Mouse (Mus musculus) intestine, postnatal 0 days (tissue): ENCODE data around the gene Fes. TPM values are rescaled to one million over a fixed set of nuclear protein-coding genes. Genes with fewer than 3 reads are reported as not detected.
"Not testable (repeated sequence)": the region's sequence is repeated elsewhere in the genome, so short reads cannot be mapped to it uniquely, and the experiment has no call there.

ENCODE experiments used
- ATAC-seq: fragments of 200-750 bp; cut with Nextera tagmentation; 2 replicates; pipeline ENCODE4 v1.8.0; 2017; ENCODE audit warnings: mild to moderate bottlenecking, moderate TSS enrichment, moderate library complexity
- H3K27ac ChIP-seq: fragments of 300-500 bp; sonication (generic); 2 replicates; pipeline ENCODE4 v1.5.1; 2014; ENCODE audit warnings: mild to moderate bottlenecking, low read depth, low read length, moderate library complexity
- H3K27me3 ChIP-seq: fragments of 300-500 bp; sonication (generic); replicated peaks from 2 replicates; pipeline ENCODE4 v1.6.1; 2014; ENCODE audit warnings: low read length, mixed read lengths; ENCODE audit not compliant: control insufficient read depth, insufficient read depth
- H3K36me3 ChIP-seq: fragments of 300-500 bp; sonication (generic); 2 replicates; pipeline ENCODE4 v1.6.1; 2014; ENCODE audit warnings: mild to moderate bottlenecking, moderate library complexity; ENCODE audit not compliant: control insufficient read depth, insufficient read depth
- H3K4me1 ChIP-seq: fragments of 300-500 bp; sonication (generic); replicated peaks from 2 replicates; pipeline ENCODE4 v1.6.1; 2014; ENCODE audit warnings: antibody characterized with exemption, low read length, mixed read lengths; ENCODE audit not compliant: control insufficient read depth, insufficient read depth
- H3K4me2 ChIP-seq: fragments of 300-500 bp; sonication (generic); replicated peaks from 2 replicates; pipeline ENCODE4 v1.6.1; 2014; ENCODE audit warnings: low read depth, mild to moderate bottlenecking, moderate library complexity
- H3K4me3 ChIP-seq: fragments of 300-500 bp; sonication (generic); 2 replicates; pipeline ENCODE4 v1.5.1; 2014; ENCODE audit warnings: low read depth, low read length
- H3K9ac ChIP-seq: fragments of 300-500 bp; sonication (generic); 2 replicates; pipeline ENCODE4 v1.6.1; 2014; ENCODE audit warnings: mild to moderate bottlenecking, low read depth, low read length
- H3K9me3 ChIP-seq: fragments of 300-500 bp; sonication (generic); 2 replicates; pipeline ENCODE4 v1.6.1; 2016; ENCODE audit warnings: mixed run types; ENCODE audit not compliant: control insufficient read depth
- CTCF ChIP-seq: sonication (generic); IDR thresholded peaks from 2 replicates; pipeline ENCODE4 v1.5.1; 2016; ENCODE audit warnings: low read depth, mild to moderate bottlenecking, control low read depth, antibody characterized with exemption, moderate library complexity
- WGBS: fragments of 180-500 bp; shearing (Covaris S2); extraction: QIAGEN DNeasy Blood & Tissue Kit; methylation state at CpG from one replicate; pipeline ENCODE4 v1.1.7; 2014; 5-methylcytosine and 5-hydroxymethylcytosine counted together
- polyA plus RNA-seq: library from polyadenylated mRNA; unstranded; fragments of >200 nt; fragmentation: Nextera tagmentation; extraction: Ambion mirVana; gene quantifications from 2 replicates; pipeline ENCODE4 v1.2.1, GENCODE M21; 2015

Gene Fes
- polyA plus RNA-seq, 1 experiment from 2014 or later, result 6.2 TPM

DNA sequence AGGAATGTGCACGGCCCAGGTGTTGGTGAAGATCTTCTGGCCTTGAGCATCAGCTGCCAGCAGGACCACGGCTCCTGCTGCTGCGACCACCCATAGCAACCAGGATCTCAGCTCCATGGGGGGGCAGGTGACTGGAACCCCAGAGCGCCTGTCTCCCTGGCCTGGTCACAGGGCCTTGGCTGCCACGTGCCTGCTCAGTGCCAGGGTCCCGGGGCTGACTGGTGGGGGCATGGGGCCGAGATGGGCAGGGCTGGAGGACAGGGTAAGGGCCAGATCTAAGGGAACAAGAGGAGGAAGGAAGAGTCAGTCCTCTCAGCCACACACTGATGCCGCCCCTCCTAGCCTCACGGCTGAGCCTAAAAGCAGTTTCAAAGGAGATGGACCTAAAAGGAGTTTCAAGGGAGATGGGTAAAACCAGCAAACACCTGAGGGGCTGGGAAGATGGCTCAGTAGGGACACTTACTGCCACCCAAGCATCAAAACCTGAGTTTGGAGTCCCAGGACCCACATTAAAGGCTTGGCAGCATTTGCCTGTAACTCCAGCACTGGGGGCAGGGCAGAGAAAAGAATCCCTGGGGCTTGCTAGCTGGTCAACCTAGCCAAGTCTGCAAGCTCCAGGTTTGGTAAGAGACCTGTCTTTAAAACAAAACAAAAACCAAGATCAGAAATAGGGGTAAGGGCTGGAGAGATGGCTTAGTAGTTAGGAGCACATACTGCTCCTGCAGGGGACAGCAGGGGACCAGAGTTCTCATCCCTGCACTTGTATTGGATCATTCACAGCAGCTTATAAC, 11.1 kb upstream of the Fes start:
- Histone ChIP-seq H3K36me3 (peaks cover 39% of the 10 kb centered on the region), H3K9me3 (no peaks in the 10 kb centered on the region), H3K27ac (no peak overlapping the region), H3K4me1 (peaks cover 5% of the 10 kb centered on the region; the same call in 1 of the 2 replicates), H3K4me3 (no peak overlapping the region), H3K4me2 (no peak overlapping the region), H3K27me3 (no peaks in the 10 kb centered on the region), H3K9ac (no peak overlapping the region)
- ATAC-seq, result no peak
- no peak for TF ChIP-seq CTCF
- 78% methylated on average over 9 of the region's 9 CpGs for WGBS

- TF ChIP-seq CTCF, result no peak
- H3K36me3 ChIP-seq, result peaks cover 48% of the 10 kb centered on the region
- no peaks in the 10 kb centered on the region for H3K9me3 ChIP-seq
- no peak for ATAC-seq
- H3K4me3 ChIP-seq, result no peak overlapping the region
- WGBS, result 93% methylated on average over 9 of the region's 9 CpGs
- no peaks in the 10 kb centered on the region for H3K27me3 ChIP-seq
- H3K4me2 ChIP-seq, result no peak overlapping the region
- peaks cover 5% of the 10 kb centered on the region; the same call in 1 of the 2 replicates for H3K4me1 ChIP-seq
- H3K27ac ChIP-seq, result no peak overlapping the region
- H3K9ac ChIP-seq, result no peak overlapping the region
Measured at GRCm38 (mm10) chr7:80397986-80398385, 10.2 kb upstream of the Fes start.

GRCm38 (mm10) chr7:80396427-80396826, 8.7 kb upstream of the Fes start:
- not testable (repeated sequence) for H3K4me2 ChIP-seq, H3K27ac ChIP-seq, H3K4me3 ChIP-seq, H3K4me1 ChIP-seq, H3K9ac ChIP-seq, H3K27me3 ChIP-seq, ATAC-seq, H3K9me3 ChIP-seq
- WGBS, result 82% methylated on average over 4 of the region's 4 CpGs
- peaks cover 62% of the 10 kb centered on the region for H3K36me3 ChIP-seq
- TF ChIP-seq CTCF, result peak; percentile 56

- Histone ChIP-seq H3K4me1 (no peaks in the 10 kb centered on the region), H3K27me3 (no peaks in the 10 kb centered on the region), H3K4me2 (no peak overlapping the region), H3K9me3 (no peaks in the 10 kb centered on the region), H3K9ac (no peak overlapping the region), H3K36me3 (peaks cover 81% of the 10 kb centered on the region), H3K4me3 (no peak overlapping the region), H3K27ac (no peak overlapping the region)
- 0 out of 2 replicates have a peak, but pooled peaks have one; percentile 12 for TF ChIP-seq CTCF
- ATAC-seq, result no peak
- WGBS, result 75% methylated on average over 4 of the region's 4 CpGs
Measured at GRCm38 (mm10) chr7:80394600-80394999, 6.9 kb upstream of the Fes start.

GRCm38 (mm10) chr7:80392119-80392518, 4.4 kb upstream of the Fes start:
- Histone ChIP-seq H3K4me1 (no peaks in the 10 kb centered on the region), H3K4me3 (no peak overlapping the region), H3K27ac (no peak overlapping the region), H3K36me3 (peaks cover 73% of the 10 kb centered on the region), H3K4me2 (no peak overlapping the region), H3K9me3 (no peaks in the 10 kb centered on the region), H3K27me3 (no peaks in the 10 kb centered on the region), H3K9ac (no peak overlapping the region)
- ATAC-seq, result no peak
- 94% methylated on average over 15 of the region's 15 CpGs for WGBS
- TF ChIP-seq CTCF, result no peak

DNA sequence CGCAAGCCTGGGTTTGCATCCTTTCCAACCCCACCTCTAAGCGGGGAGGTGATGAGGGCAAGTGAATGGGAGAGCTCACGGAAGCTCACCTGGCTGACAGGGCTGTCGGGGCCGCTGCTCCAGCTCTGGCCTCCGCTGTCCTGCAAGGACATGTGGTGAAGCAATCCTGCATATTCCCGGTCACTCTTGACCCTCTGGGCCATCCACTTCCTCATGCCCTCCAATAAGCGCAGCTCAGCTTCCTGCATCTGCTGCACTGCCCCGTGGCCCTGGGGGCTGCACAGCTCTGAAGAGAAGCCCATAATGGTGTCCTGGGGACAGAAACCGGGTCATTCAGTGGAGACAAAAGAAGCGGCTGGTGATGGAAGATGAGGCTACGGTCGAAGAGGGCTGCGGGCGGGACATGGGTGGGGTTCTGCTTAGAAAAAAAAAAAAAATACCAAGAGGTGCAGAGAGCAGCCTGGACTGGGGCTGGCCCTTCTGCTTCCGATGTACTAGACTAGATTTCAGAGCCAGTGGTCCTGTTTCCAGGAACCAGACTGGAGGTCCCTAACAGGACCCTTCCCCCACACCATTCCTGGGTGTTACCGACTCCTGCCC, 613 bp downstream of the Fes start:
- Histone ChIP-seq H3K4me2 (peak overlapping the region; percentile 61), H3K9me3 (no peaks in the 10 kb centered on the region), H3K27me3 (no peaks in the 10 kb centered on the region), H3K9ac (peak overlapping the region; percentile 60), H3K4me3 (peak overlapping the region; percentile 30), H3K4me1 (no peaks in the 10 kb centered on the region), H3K27ac (peak overlapping the region; percentile 77), H3K36me3 (peaks cover 37% of the 10 kb centered on the region)
- 50% methylated on average over 17 of the region's 17 CpGs for WGBS
- TF ChIP-seq CTCF, result no peak
- ATAC-seq, result 0 out of 2 replicates have a peak, but pooled peaks have one; percentile 2
